Mouse (Mus musculus) testis, adult 2 months (tissue): ENCODE data around the gene Parva.

Source experiments
- CTCF ChIP-seq: fragments of 200-500 bp; IDR thresholded peaks from 2 replicates; pipeline ENCODE4 v1.5.1; 2012; ENCODE audit warnings: low read depth, mild to moderate bottlenecking, inconsistent platforms, low read length, moderate library complexity; ENCODE audit not compliant: control insufficient read depth, insufficient read depth, insufficient replicate concordance
- POLR2A ChIP-seq: fragments of 200-500 bp; IDR thresholded peaks from 2 replicates; pipeline ENCODE4 v1.6.1; 2012; ENCODE audit warnings: low read depth, mild to moderate bottlenecking, inconsistent platforms, low read length, moderate library complexity; ENCODE audit not compliant: control insufficient read depth

DNA sequence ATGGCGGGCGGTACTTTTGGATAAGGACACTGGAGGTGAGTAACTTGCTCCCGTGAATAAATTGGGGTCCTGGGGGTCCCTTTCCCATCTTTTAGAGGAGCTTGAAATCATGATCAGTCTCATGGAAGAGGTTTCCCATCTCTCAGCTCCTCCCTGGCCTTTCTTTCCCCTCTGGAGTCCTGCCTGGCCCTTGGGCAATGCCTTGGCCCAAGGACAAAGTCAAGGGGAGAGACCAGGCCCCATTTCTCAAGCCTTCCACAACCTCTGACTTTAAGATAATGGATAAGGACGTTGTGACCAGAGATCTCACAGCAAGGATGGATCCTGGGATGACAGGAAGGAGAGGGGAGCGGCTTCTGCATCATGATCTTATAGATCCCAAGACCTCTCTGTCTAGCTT is 49.2 kb upstream of the Parva start:
- no peak for TF ChIP-seq POLR2A
- TF ChIP-seq CTCF, result no peak
